Mouse (Mus musculus) neural tube, embryonic 15.5 days (tissue): ENCODE measurements at regions not wholly inside any gene's neighbourhood (a gene's known extent, or its start where the extent isn't known, plus 50 kb on each side); places are given as distances from the start of the nearest gene placed in this dataset.

ENCODE experiments used
- ATAC-seq: fragments of 200-750 bp; cut with Nextera tagmentation; 2 replicates; pipeline ENCODE4 v1.8.0; 2017; ENCODE audit warnings: mild to moderate bottlenecking, moderate TSS enrichment, moderate library complexity; ENCODE audit not compliant: low FRiP score
- H3K27ac ChIP-seq: fragments of 300-500 bp; sonication (generic); replicated peaks from 2 replicates; pipeline ENCODE4 v1.5.1; 2015; ENCODE audit warnings: mild to moderate bottlenecking, inconsistent platforms
- H3K27me3 ChIP-seq: fragments of 300-500 bp; sonication (generic); replicated peaks from 2 replicates; pipeline ENCODE4 v1.6.1; 2015; ENCODE audit warnings: inconsistent platforms
- H3K36me3 ChIP-seq: fragments of 300-500 bp; sonication (generic); 2 replicates; pipeline ENCODE4 v1.6.1; 2015; ENCODE audit warnings: inconsistent platforms
- H3K4me1 ChIP-seq: fragments of 300-500 bp; sonication (generic); 2 replicates; pipeline ENCODE4 v1.6.1; 2015; ENCODE audit warnings: inconsistent platforms
- H3K4me2 ChIP-seq: fragments of 300-500 bp; sonication (generic); 2 replicates; pipeline ENCODE4 v1.6.1; 2015; ENCODE audit warnings: inconsistent platforms, mild to moderate bottlenecking, moderate library complexity
- H3K4me3 ChIP-seq: fragments of 300-500 bp; sonication (generic); replicated peaks from 2 replicates; pipeline ENCODE4 v1.5.1; 2015; ENCODE audit warnings: mild to moderate bottlenecking, inconsistent platforms
- H3K9ac ChIP-seq: fragments of 300-500 bp; sonication (generic); replicated peaks from 2 replicates; pipeline ENCODE4 v1.6.1; 2015; ENCODE audit warnings: mild to moderate bottlenecking, inconsistent platforms
- H3K9me3 ChIP-seq: fragments of 300-500 bp; sonication (generic); replicated peaks from 2 replicates; pipeline ENCODE4 v1.6.1; 2016; ENCODE audit warnings: inconsistent platforms
- WGBS: fragments of 180-500 bp; shearing (Covaris S2); methylation state at CpG from one replicate; pipeline ENCODE4 v1.1.7; 2015; ENCODE audit warnings: mixed read lengths; 5-methylcytosine and 5-hydroxymethylcytosine counted together

DNA sequence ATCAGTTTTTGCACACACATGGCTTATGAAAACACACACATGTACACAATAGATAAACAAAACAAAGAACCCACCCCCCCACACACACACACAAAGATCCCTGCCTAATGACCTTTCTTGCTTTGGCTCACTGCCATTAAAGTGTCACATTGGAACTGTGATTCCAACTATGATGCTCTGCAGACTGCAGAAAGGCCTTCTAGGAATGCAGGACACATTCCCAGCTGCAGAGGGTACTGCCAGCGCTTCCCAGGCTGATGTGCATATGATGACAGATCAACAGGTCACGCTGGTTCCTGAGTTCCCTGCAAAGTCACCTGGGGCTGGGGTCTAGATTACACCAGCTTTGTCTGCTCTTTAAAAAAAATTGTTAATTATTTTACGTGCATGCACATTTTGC, 68.1 kb upstream of the Ppm1j start:
- Histone ChIP-seq H3K4me1 (peaks cover 4% of the 10 kb centered on the region; the same call in 1 of the 2 replicates), H3K27ac (no peak overlapping the region), H3K9me3 (no peaks in the 10 kb centered on the region), H3K36me3 (no peaks in the 10 kb centered on the region), H3K4me2 (no peak overlapping the region), H3K27me3 (no peaks in the 10 kb centered on the region), H3K4me3 (no peak overlapping the region), H3K9ac (no peak overlapping the region)
- WGBS, result 79% methylated on average over 3 of the region's 3 CpGs
- ATAC-seq, result no peak

DNA sequence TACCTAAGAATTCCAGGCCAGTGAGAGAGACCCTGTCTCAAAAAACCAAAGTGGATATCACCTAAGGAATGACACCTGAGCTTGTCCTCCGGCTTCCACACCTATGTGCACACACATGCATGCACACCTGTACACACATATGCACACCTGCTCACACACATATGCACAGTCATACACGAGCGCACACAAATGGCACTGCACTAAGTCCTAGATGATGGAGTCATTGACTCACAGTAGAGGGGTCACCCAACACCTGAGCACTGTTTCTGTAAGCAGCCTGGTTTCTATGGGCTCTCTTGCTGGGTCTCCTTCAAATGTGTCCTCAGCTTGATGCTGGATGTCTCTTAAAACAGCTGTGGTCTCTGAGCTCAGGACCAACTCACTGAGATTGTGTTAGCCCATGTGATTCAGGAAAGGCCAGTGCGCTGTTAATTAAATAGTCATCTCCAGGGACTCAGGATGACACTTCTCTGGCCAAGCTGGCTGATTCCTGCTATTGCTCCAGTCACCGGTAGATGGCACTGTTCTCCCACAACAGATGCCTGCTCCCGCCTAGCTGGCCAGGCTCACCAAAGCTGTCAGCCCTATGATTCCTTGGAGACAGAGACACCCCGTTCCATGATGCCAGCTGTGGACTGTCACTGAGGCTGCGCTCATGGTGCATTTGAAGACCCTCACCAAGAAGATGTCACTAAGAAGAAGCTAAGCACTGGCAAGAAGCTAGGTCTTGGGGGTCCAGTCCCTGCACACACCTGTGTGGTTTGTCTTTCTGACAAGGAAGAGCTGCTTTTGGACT, 66.8 kb upstream of the Ppm1j start:
- H3K27ac ChIP-seq, result no peak overlapping the region
- H3K4me3 ChIP-seq, result peak overlapping the region; percentile 23
- peak overlapping the region; percentile 8; the same call in 1 of the 2 replicates for H3K9ac ChIP-seq
- ATAC-seq, result peak; percentile 88
- H3K27me3 ChIP-seq, result no peaks in the 10 kb centered on the region
- H3K36me3 ChIP-seq, result no peaks in the 10 kb centered on the region
- peak overlapping the region; percentile 53 for H3K4me2 ChIP-seq
- 24% methylated on average over 8 of the region's 8 CpGs for WGBS
- H3K9me3 ChIP-seq, result no peaks in the 10 kb centered on the region
- peaks cover 4% of the 10 kb centered on the region; the same call in 1 of the 2 replicates for H3K4me1 ChIP-seq

DNA sequence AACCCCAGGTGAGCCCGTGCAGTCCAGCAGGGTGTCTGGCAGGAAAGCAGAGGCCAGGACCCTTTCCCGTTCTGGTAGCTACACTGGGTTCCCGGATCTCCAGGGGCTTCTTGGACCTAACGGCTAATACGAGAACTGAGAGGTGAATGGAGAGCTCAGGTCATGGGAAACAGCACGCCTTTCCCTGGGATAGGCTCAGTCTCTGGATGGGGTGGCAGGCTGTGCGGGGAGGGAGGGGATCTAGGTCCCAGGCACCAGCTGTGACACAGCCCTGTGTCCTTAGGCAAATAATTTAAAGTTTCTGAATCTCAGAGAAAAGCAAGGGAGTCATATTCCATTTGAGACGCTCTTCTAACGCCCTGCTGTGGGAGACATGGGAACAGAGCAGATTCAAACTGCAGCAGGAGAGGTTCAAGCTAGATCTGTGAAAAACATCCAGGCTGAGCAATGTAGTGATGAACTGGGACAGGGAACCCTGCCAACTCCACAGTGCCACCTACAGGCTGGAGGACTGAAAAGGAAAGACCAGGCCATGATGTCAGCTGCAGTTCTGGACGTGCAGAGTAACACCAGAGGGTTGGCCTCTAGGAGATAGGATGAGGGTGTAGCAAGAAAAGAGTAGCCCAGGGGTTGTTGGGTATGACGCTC, 66.1 kb upstream of the Ppm1j start:
- peak; percentile 57; the same call in 1 of the 2 replicates for ATAC-seq
- Histone ChIP-seq H3K4me2 (peak overlapping the region; percentile 53), H3K9me3 (no peaks in the 10 kb centered on the region), H3K27ac (no peak overlapping the region), H3K36me3 (no peaks in the 10 kb centered on the region), H3K27me3 (no peaks in the 10 kb centered on the region), H3K4me1 (peaks cover 4% of the 10 kb centered on the region; the same call in 1 of the 2 replicates), H3K9ac (peak overlapping the region; percentile 8; the same call in 1 of the 2 replicates), H3K4me3 (peak overlapping the region; percentile 23)
- 53% methylated on average over 11 of the region's 11 CpGs for WGBS
